Comparison of ENCODE assay signal across 9 mouse cellular contexts in genomic region chr6:97106777-97107176, GRCm38 (mm10). TPM values are rescaled to one million over a fixed set of nuclear protein-coding genes. Genes with fewer than 3 reads are reported as not detected.
DNase-seq lines count a peak whose midpoint lies in the region; ATAC-seq and TF ChIP-seq lines count a peak whose summit lies in the region.
"Had no signal": no experiment of that assay in that cellular context is flagged by ENCODE, and none has a peak within 500 bp of the region (broad histone marks: within the 10 kb centered on the region; RNA-seq: fewer than 3 reads in every experiment).

No protein-coding gene starts in this region.

- intact Hi-C loops in heart, postnatal 36 days (cut with DNase I): loop anchor here (2.0 to 5.0 kb wide), 2 partner anchors 80 to 99 kb away; no protein-coding TSS in a partner anchor

- H3K4me1 ChIP-seq in cortical plate, adult 2 months (ENCODE audit: control insufficient read depth, insufficient read depth, low read length): no peaks in the 10 kb centered on the region

- TF ChIP-seq CTCF in Patski (IDR thresholded peaks at IDR 0.05): peak; percentile 81
- TF ChIP-seq CTCF in cortical plate, adult 2 months (IDR thresholded peaks at IDR 0.05; ENCODE audit: extremely low read depth, insufficient read depth, low read length): peak; percentile 89

- ATAC-seq in Patski: peak; percentile 73
- ATAC-seq in megakaryocyte progenitor cell, adult 5-6 weeks (replicated peaks; ENCODE audit: poor library complexity): peak; percentile 86

- CTCF ChIA-PET in Patski (lab: Charles Lee): interaction anchor here (0.7 to 1.5 kb wide), 5 partner anchors 9 to 263 kb away, joined by 3 to 5 read pairs (median 3); no protein-coding TSS in a partner anchor

- H3K27me3 ChIP-seq in Patski: peaks cover 5% of the 10 kb centered on the region

- in situ Hi-C loops in Patski (cut with MboI; ENCODE audit: low pct_unique_long_range_greater_than_20kb): no loop called here

- no peak overlapping the region for H3K4me3 ChIP-seq in cortical plate, adult 2 months (ENCODE audit: insufficient read depth, low read length)

- DNase-seq in gastrocnemius, postnatal 10 days: peak; percentile 18
- no peak for DNase-seq in gastrocnemius, postnatal 25 days
- peak; percentile 33 for DNase-seq in Patski (ENCODE audit: low read depth, low spot score)
- peak; percentile 15 to 31 for DNase-seq in heart, postnatal 36 days
- peak; percentile 18 to 53 for DNase-seq in layer of hippocampus, adult 8-10 months (ENCODE audit: low spot score in 2 of 2)
- peak; percentile 44 for DNase-seq in right cerebral cortex, postnatal 4 days

- POLR2A ChIA-PET in Patski (lab: Charles Lee): no interaction called here

- no peak for TF ChIP-seq POLR2A in cortical plate, adult 2 months (IDR thresholded peaks at IDR 0.05; ENCODE audit: extremely low read depth, insufficient read depth, low read length)

- no peak overlapping the region for H3K27ac ChIP-seq in cortical plate, adult 2 months (ENCODE audit: insufficient read depth, low read length)

RNA-seq across cellular contexts. Expression of gene Eogt, which starts 42.2 kb away (rescaled TPM):
- 1 to 10 TPM; 4.9 to 8.1 TPM for total RNA-seq in gastrocnemius, postnatal 10 days (2021)
- total RNA-seq in gastrocnemius, postnatal 25 days (2021): 1 to 10 TPM; 4.1 to 6.0 TPM
- 38.3 TPM for polyA plus RNA-seq in Patski (2021)
- polyA plus RNA-seq in cortical plate, adult 2 months (2012; rRNA removed): 31.3 and 34.1 TPM in 2 replicates
- total RNA-seq in heart, postnatal 36 days (2021): 10 to 100 TPM; 14.5 to 17.0 TPM
- total RNA-seq in layer of hippocampus, adult 8-10 months (2022): 10 to 100 TPM; 21.6 to 24.8 (median 23.2) TPM
- total RNA-seq in megakaryocyte progenitor cell, adult 5-6 weeks (2015): 2.4 and 2.8 TPM in 2 replicates
- total RNA-seq in megakaryocyte progenitor cell, adult 5-6 weeks (2017): 3.2 and 3.4 TPM in 2 replicates

RNA-seq across cellular contexts. Expression of gene Fam19a4, which starts 46.6 kb away (rescaled TPM):
- total RNA-seq in gastrocnemius, postnatal 10 days (2021): under 1 TPM; 0.09 to 0.23 TPM
- total RNA-seq in gastrocnemius, postnatal 25 days (2021): under 1 TPM; 0.23 to 0.46 TPM
- polyA plus RNA-seq in Patski (2021): not detected
- polyA plus RNA-seq in cortical plate, adult 2 months (2012; rRNA removed): 0.42 and 0.54 TPM in 2 replicates
- not detected for total RNA-seq in heart, postnatal 36 days (2021)
- under 1 TPM in 2 of 4 experiments, not detected in 2; 0.31 to 0.43 TPM for total RNA-seq in layer of hippocampus, adult 8-10 months (2022)
- total RNA-seq in megakaryocyte progenitor cell, adult 5-6 weeks (2015): not detected in 2 replicates
- total RNA-seq in megakaryocyte progenitor cell, adult 5-6 weeks (2017): 0.33 TPM in 1 of 2 replicates, not detected in the other
- polyA plus RNA-seq: liver, embryonic 16.5 days had no signal
